Mouse (Mus musculus) gonadal fat pad, adult 2 months (tissue): Measurements from ENCODE around the gene Baz1b. TPM values are rescaled to one million over a fixed set of nuclear protein-coding genes. Genes with fewer than 3 reads are reported as not detected.
"Not testable (repeated sequence)": the region's sequence is repeated elsewhere in the genome, so short reads cannot be mapped to it uniquely, and the experiment has no call there.

ENCODE experiments used
- DNase-seq: peaks from one replicate; pipeline ENCODE4 v3.0.0-alpha.2; 2012; ENCODE audit warnings: low read depth
- polyA plus RNA-seq: library from polyadenylated mRNA; depleted of rRNA; stranded (reverse); fragments of >200 nt; gene quantifications from 2 replicates; pipeline ENCODE4 v1.2.3, GENCODE M21; 2012

The Baz1b gene
- polyA plus RNA-seq, 1 experiment: 17.4 TPM

DNA sequence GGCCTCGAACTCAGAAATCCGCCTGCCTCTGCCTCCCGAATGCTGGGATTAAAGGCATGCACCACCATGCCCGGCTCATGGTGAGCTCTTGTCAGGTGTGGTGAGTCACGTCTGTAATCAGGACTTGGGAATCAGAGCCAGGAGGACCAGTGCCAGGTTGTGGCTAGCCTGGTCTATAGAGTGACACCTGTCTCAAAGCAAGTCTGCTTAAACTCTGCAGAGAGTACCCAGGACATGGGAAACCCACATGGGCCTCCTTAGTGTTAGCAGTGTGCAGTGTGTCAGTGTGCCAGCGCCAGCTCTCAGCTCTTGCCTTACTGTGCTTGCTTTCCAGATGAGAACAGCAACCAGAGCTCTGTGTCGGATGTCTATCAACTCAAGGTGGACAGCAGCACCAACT is 7.4 kb upstream of the Baz1b start:
- DNase-seq: no peak

DNA sequence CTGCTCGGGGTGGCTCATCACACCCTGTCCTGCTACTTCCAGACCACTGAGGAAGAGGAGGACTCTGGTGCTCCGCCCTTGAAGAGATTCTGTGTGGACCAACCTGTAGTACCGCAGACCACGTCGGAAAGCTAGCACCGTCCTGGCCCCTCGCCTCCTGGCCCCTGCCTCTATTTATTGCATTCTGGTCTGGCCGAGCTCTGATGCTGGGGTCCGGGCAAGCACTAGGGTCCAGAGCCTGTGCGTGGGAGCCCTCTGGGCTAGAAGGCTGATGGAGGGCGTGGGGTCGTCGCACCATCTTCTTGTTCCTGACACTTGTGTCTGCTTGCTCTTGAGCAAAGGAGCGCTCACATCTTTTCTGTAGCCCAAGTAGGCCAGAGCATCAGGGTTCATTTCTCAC is 6.3 kb upstream of the Baz1b start:
- DNase-seq: no peak

DNA sequence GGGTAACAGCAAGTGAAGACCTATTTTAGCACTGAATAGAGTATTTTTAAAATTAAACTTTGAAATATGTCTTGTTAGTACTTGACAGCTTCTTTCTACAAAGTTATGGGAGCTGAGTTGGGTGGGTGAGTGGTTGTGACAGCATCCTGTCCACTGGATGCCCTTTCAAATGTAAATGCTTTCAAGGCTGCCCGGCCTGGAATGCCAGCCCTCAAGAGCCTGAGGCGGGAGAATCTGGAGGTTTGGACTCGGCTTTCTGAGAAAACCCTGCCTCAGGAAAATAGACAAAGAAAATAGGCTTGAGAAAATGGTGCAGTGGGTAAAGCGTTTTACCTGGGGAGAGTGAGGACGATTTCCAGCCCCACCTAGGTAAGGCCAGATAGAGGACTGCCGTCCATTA is 5.3 kb upstream of the Baz1b start:
- no peak for DNase-seq

DNA sequence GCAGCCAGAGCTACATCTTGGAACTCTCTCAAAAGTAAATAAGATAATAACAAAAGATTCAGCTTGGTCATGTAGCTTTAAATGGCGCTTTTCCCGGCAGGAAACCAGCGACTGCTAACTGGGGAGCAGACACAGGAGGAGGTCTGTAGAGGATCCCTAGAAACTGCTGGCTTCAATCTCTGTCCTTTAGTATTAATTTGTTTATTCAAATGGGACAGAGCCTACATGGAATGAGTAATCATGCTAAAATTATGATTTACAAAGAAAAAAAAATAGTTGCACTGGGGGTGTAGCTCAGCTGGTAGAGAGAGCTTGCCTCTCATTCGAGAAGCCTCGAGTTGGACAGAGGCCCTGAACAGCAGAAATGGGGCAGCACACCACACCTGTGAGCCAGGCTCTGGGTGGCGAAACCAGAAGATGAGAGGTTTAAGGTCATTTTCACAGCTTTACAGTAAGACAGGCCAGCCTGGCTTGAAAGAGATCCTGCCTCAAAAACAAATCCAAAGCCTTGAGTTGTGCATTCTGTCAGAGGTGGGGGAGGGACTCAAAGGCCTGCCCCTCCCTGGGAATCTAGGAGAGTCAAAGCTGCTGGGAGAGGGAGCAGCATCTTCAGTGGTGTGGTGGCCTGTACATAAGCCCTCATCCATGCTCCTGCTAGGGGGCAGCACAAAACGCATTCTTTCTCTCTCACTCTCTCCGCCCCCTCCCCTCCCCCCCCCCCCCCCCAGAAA is 3.8 kb upstream of the Baz1b start:
- no peak for DNase-seq

DNA sequence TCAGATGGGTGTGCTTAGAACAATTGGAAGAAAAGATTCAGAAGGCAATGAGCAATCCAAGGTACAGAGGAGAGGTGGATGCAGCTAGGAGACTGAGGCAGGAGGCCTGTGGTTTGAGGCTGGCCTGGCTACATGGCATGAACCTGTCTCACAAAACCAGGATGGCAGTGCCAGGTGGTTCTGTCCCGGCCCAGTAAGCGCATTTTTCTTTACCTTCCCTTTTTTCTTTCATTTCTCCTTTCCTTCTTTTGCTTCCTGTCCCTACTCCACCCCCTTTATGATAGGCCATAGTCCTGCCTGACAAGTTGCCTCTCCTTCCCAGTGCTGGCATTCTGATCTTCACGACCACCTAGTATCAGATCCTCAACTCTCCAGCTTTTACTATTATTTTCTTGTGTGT is 2.0 kb upstream of the Baz1b start:
- no peak for DNase-seq

DNA sequence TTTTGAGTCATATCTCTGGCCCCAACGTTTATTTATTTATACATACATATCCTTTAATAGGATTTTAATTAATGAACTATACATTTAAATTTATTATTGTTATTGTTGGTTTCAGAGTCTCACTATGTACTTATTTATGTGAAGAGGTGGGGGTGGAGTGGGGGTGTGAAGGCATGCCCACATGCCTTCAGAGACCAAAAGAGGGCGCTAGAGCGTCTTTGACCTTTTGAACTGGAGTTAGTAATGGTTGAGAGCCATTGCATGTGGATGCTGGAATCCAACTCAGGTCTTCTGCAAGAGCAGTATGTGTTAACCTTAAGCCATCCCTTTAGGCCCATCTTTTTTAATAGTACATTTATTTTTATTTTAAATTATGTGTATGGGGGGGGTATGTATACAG is 1.5 kb upstream of the Baz1b start:
- DNase-seq: no peak

DNA sequence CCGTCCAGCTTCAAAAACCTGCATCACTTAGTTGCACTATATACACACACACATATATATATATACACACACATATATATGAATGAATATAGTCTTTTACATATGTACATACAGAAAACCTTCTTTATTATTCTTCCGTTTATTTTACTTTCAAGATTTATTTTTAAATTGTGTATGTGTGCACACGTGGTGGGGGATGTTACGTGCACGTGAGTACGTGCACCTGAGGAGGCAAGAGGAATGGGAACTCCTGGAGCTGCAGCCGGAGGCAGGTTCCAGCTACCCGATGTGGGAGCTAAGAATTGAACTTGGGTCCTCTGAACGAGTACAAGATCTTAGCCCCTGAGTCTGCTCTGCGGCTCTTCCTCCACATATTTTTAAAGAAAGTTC is 838 bp upstream of the Baz1b start:
- DNase-seq: no peak

DNA sequence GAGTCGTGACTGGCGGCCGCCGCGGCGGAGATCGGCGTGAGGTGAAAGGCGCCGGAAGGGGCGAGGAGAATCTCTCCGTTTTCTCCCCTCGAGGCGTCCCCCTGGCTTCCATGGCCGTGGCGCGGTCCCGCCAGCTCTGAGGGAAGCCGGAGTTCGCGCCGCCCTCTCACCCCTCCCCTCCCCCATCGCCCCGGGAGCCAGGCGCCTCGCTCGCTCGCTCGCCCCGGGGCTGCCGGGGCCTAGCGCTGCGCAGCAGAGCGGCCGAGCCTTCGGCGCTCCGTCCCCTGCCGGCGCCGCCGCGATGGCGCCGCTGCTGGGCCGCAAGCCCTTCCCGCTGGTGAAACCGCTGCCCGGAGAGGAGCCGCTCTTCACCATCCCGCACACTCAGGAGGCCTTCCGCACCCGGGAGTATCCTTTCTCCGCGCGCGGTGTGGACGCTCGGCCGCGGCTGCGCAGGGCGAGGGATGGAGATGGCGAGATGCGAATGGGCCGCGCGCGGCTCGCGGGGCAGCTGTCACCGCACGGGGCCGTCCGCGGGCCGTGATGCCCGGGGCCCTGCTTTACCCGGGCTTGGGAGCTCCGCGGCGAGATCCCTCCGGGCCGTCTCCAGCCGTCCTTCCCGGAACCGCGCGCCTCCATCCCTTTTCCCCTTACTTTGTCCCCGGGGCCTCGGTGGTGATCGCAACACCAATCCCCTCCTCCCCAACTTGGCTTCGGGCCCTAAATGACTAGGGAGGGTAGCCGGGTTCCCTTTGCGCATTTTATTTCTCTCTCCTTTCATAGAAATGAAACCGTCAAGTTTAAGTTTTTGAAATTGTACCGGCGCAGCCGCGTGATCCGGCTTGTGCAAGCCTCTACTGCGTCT is 517 bp downstream of the Baz1b start:
- DNase-seq: no peak

DNA sequence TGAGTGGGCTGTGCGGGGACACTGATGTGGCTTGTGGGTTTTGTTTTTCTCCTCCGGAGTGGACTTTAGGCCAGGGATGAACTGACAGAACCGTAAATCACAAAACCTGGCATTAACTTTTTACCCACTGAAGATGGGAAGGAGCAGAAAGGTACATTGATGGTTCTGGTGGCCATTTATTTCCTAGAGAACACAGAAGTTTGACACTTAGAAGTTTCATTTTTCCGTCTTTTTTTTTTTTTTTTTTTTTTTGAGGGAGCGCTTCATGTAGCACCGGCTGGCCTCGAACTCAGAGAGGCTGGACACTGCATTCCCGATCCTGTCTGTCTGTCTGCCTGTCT is 1.1 kb downstream of the Baz1b start:
- no peak for DNase-seq

DNA sequence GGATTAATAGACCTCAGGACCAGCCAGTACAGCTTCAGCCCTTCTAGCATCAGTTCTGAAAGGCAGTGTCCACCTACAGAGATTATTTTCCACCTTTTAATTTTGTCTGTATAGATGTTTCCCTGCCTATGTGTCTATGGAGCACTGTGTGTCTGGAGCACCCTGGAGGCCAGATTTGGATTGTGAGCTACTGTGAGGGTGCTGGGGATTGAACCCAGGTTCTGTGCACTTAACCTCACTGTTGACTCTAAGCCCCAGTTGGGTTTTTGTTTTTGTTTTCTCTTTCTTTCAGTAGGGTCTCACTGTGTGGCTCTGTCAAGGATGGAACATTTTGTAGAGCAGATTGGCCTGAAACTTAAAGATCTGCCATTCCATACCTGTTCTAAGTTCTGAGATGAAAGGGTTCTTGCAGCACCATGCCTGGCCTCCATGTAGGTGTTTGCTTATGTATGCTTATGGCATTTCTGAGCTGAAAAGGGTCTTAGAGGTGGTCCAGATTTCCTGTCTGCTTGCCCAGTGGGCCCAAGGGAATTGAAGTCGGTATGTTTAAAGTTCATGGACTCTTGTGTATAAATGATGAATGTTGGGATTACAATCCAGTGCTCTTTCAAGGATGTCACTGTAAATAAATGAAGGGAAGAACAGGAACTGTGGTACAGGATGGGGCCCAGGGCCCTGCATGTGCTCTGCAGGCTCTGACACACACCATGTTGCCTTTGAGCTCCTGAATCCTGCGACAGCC is 2.4 kb downstream of the Baz1b start:
- no peak for DNase-seq

DNA sequence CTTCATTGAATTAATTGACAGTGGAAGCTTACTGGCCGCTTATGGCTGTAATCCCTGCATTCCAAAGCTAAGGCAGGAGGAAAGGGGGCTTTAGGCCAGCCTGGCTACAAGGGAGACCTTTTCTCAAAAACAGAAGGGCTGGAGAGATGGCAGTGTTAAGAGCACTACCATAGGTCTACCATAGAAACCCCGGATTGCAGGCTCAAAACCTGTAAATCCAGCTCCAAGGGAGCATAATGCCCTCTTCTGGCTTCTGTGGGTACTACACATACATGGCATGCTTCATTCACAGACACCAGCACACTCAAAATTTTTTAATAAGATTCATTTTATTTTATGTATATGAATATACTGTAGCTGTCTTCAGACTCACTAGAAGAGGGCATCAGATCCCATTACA is 4.6 kb downstream of the Baz1b start:
- no peak for DNase-seq

DNA sequence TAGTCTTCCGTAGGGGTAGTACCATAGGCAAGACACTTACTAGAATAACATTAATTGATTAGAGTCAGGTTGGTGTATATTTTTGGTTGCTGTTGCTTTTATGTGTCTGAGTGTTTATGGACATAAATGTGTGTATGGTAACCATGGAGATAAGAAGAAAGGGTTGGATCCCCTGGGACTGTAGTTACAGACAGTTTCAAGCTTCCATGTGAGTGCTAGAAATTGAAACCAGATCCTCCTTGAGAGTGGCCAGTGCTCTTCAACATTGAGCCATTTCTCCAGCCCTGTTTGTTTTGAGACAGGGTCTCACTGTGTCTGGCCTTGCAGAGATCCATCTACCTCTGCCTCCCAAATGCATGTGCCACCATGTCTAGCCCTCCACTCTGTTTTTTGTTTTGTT is 5.4 kb downstream of the Baz1b start:
- no peak for DNase-seq

DNA sequence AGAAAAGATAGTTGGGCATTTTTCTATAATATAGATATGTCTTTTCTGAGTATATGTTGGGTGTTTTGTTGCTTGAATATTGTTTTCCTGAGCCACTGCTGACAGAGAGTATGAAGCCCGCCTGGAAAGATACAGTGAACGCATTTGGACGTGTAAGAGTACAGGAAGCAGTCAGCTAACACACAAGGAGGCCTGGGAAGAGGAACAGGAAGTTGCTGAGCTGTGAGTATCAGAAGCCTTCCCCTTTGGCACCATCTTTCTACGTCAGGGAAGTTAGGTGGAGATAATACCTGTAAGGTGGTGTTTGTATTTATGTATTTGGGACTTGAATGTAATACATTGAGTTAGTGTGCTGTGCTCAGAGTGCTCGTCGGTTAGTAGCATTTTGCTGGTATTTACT is 9.3 kb downstream of the Baz1b start:
- DNase-seq: no peak

DNA sequence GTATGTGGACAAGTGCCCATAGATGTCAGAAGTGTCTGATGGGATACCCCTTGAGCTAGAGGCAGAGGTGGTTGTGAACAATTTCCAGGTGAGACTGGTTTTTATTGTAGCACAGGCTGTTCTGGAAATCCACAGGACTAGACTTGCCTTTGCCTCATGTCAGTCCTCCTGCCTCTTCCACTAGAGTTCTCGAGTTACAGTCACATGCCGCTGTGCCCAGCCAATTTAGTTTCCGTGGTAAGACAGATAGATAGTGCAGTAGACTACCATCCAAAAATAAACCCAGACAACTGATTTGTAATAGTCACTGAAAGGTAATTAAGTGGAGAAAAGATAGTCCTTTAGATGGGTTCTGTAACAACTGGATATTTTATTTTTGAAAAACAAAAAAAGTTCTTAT is 15.7 kb downstream of the Baz1b start:
- DNase-seq: no peak

DNA sequence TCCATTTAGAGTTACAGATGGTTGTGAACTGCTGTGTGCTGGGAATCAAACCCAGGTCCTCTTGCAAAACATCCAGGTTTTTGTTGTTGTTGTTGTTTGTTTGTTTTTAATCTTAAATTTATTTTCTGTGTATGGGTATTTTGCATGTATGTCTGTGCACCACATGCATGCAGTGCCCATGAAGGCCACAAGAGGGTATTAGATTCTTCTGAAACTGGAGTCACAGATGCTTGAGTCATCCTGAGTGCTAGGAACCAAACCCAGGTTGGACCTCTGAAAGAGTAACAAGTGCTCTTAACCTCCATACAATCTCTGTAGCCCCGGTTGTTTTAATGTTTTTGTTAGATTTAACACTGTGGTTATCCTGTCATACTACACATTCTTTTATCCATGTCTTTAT is 21.1 kb downstream of the Baz1b start:
- no peak for DNase-seq

DNA sequence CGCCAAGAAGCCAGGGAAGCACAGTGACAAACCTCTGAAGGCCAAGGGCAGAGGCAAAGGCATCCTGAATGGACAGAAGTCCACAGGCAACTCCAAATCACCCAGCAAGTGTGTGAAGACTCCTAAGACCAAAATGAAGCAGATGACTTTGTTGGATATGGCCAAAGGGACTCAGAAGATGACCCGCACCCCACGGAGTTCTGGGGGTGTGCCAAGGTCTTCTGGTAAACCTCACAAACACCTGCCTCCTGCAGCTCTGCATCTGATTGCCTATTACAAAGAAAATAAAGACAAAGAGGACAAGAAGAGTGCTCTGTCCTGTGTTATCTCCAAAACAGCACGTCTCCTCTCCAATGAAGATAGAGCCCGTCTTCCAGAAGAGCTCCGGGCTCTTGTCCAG is 29.8 kb downstream of the Baz1b start:
- DNase-seq: no peak

DNA sequence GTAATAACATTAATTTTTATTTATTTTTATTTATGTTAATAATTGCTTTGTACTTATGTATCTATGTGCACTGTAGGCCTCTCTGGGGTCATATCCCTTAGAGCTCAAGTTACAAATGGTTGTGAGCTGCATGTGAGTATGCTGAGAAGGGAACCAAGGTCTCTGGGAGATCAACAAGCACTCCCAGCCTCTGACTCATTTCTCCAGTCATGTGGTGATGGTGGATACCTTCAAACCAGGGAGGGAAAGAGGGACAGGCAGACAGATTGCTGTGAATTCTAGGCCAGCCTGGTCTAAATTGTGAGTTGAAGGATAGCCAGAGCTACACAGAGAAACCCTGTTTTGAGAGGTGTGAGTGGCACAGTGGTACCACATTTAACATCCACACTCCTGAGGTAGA is 33.9 kb downstream of the Baz1b start:
- no peak for DNase-seq

DNA sequence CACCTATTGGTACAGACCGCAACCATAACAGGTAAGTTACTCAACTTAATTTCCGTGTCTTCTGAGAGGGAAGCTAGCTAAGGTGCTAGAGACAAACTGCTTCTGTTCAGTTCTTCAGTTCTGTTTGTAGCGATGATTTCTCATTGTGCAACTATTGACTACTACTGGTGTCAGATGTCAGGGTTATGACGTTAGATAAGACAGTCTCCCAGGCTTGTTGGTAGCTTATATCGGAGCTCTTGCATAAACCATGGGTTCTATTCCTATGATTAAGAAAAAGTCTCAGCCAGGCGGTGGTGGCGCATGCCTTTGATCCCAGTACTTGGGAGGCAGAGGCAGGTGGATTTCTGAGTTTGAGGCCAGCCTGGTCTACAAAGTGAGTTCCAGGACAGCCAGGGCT is 35.0 kb downstream of the Baz1b start:
- DNase-seq: no peak

DNA sequence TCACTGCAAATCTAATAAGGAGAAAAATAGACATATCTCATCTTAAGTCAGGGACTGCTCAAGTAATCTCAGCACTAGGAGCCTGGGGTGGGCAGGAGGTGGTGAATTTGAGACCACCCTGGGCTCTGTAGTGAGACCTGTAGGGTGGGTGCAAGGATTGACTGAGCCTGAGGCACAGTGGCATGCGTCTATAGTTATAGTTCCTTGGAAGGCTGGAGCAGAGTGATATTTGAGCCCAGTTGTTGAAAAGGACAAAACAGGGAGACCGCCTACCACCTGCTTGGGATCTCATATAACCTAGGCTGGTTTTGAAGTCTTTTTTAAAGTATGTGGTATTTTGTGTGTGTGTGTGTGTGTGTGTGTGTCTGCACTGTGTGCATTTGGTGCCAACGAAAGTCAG is 37.1 kb downstream of the Baz1b start:
- DNase-seq: no peak

DNA sequence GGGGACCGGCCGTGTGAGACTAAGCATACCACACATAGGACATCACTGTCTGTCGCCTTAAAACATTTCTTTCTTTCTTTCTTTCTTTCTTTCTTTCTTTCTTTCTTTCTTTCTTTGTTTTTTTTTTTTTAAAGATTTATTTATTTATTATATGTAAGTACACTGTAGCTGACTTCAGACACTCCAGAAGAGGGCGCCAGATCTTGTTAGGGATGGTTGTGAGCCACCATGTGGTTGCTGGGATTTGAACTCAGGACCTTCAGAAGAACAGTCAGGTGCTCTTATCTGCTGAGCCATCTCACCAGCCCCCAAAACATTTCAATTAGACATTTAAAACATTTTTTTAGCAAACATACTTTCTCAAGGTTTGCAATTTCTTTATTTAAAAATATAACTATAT is 38.8 kb downstream of the Baz1b start:
- not testable (repeated sequence) for DNase-seq

DNA sequence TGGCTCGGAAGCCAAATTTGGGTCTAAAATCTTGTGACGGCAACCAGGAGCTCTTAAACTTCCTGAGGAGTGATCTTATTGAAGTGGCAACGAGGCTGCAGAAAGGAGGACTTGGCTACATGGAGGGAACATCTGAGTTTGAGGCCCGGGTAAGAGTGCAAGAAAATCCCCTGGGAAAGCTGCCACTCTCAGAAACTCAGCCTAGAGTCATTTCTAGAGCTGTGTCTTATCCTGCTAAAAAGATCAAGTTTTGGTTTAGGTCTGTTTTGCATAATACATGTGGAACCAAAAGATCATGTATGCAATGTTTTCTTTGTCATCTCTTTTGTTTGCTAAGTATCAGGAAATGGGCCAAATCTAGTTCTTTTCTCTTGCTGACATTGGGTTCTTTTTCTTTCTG is 43.1 kb downstream of the Baz1b start:
- no peak for DNase-seq

DNA sequence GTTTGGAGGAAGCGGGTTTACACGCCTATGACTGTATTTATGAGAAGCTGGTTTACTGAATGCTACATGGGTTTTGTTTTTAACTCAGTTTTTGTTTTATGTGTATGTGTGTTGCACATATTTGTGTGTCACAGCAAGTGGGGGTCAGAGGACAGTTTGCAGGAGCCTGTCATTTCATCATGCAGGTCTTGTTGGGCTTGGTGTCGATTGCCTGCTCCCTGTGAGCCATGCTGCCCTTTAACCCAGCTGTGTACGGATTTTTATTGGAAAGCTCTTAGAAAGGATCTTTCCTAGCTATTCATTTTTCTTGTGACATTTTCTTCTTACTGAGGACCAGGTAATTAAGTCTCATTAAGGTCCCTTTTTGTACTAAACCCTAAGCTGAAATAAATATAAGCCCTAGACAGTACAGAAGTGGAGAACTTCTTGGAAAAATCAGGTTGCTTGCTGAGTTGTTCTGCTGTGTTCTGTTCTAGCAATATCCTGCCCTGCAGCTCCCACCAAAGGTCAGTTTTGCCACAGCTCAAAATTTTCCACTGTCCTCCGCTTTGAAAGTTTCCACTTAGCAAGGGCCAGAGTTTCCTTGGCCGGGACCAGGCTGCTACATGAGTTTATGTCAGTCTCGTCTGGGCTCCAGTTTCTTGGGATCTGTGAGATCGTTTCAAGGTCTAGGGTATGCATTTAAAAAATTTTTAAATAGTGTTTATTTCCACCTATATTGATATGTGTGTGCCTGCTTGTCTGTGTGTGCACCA is 46.3 kb downstream of the Baz1b start:
- DNase-seq: no peak
